Mouse (Mus musculus): ENCODE measurements around the gene Agbl1.
"Not testable (repeated sequence)": the region's sequence is repeated elsewhere in the genome, so short reads cannot be mapped to it uniquely, and the experiment has no call there.

Gene Agbl1

DNA sequence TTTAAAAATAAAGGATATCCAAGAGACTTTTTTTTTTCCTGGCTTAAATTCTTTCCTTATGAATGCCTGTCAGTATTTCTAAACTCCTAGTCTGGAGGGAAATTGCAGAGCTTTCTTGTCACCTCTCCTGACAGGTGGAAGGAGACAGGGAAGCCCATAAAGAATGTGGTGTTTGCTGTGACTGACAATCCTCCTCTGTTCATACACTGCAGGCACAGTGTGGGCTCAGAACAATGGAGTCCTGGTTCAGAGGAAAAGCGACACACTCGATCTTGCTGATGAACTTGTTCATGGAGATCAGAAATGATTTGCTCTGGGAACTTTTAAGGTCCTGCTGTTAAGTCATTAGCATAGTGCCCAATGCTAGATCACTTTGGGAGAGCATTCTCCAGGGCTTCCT is 368.1 kb downstream of the Agbl1 start:
- DNase-seq = no peak

- DNase-seq = no peak
Measured at GRCm38 (mm10) chr7:76600050-76600690, 370.5 kb downstream of the Agbl1 start.

GRCm38 (mm10) chr7:76629528-76629927 is 399.8 kb downstream of the Agbl1 start:
- DNase-seq = no peak

DNA sequence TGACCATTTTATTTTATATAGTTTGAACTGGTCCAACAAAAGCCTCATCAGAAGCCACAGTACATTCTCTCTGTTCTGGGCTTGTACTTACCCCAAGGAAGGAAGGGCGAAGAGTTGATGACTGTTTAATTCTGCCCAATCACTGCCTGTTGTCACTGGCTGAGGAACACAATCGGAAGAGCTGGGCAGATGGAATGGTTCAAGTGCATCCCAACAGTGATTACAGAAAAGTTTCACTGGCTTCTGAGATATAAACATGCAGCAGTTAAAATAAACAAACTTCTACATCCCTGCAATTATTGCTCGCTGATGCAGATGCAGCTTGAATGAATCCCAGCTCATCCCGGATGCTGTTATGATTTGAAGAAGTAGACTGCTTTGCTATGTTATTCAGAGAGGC is 421.3 kb downstream of the Agbl1 start:
- DNase-seq = no peak

DNA sequence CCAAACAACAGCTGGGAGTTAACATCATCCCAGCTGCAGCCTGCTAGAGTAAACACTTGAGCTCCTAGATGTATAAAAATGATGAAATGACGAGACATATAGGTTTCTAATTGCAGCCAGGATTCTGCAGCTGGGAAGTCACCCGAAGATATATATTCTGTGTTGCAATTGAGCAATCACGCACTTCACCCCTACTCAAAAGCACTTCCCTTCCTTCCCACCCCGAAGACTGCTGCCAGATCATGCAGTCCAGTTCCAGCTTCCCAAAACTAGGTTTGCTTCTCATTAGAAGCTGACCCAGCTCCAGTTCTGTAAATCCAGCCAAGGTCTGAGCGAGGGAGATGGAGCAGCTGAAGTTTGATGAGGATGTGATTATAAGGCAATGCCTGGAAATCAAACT is 431.4 kb downstream of the Agbl1 start:
- no peak for DNase-seq

DNA sequence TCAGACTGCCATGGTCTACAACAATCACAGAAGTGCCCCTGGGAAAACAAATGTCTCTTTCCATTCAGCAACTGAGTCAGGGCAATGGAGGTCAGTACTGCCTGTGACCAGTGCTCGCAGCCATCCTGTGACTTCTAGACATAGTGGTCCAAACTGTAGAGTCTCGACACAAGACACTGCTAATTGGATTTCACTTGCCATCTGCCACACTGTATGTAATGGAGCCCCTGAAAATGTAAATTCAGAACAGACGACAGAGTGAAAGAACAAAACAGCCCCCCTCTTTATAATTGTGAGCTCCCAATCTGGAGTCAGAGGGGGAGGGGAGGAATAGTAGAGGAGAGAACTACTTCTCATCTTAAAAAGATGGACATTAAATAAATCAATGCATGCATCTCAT is 445.2 kb downstream of the Agbl1 start:
- no peak for DNase-seq

DNA sequence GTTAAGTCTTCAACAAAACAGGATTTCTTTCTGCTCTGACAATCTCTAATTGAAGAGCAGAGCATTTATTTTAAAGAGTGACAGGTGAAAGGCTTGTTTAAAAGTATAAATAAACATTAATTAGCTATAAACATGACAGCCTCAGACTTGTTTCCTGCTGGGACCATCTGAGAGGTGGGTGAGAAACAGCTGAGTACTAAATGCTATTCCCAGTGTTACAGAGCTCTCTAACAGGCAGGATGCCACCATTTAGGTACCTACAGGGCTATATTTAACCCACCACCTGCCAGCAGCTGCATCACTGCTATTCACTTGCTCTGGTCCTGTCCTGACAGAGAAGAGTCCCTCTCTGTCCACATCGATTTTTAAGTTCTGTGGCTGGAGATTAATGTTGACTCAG is 471.5 kb downstream of the Agbl1 start:
- DNase-seq = no peak

DNA sequence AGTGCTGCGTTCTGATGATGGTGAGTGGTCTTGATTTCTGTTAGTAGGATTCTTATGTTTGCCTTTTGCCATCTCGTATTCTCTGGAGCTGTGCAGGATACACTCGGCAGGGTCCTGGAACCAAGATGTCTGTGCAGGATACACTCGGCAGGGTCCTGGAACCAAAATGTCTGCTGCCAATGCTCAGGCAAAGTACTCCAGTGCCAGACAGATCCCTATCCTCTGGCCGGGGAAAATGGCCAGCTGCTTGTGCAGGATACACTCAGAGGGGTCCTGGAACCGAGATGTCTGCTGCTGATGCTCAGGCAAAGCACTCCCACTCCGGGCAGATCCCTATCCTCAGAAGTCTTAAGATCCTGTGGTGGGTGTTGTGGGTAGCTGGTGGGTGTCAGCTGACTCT is 502.5 kb downstream of the Agbl1 start:
- DNase-seq = not testable (repeated sequence)

GRCm38 (mm10) chr7:76777237-76777855 is 547.7 kb downstream of the Agbl1 start:
- DNase-seq = no peak

GRCm38 (mm10) chr7:76780446-76780845 is 550.8 kb downstream of the Agbl1 start:
- no peak for DNase-seq

DNA sequence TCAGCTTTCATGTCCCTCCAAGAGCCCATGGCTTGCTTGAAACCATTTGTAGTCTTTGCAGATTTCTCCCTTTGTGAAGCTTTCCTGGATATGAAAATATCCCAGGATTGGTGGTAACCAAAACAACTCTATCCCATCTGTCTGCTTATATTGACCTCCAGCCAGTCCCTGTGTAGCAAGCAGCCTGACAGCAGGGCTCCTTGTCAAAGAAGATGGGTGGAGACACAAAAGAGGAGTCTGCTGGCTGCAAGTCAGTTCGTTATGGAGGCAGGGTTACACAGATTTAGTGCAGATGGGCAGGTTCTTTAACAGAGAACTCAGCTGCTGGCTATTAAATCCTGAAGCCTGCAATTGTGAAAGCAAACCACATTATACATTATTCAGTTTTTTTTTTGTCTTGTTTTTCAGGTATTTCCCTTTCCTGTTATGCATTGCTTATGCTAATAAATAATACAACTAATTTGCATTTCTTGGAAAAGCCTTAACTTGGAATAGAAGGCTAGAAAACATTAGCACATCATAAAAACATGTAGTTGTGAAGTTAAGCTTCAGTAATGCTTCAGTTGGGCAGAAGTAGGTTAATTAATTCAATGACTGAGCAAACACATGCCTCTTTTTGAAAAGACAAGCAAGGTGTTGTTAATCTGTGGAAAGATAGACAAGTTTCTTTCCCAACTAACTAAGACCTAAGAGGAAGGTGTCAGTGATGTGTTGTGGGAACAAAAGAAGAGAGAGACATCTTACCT is 559.0 kb downstream of the Agbl1 start:
- no peak for DNase-seq

DNA sequence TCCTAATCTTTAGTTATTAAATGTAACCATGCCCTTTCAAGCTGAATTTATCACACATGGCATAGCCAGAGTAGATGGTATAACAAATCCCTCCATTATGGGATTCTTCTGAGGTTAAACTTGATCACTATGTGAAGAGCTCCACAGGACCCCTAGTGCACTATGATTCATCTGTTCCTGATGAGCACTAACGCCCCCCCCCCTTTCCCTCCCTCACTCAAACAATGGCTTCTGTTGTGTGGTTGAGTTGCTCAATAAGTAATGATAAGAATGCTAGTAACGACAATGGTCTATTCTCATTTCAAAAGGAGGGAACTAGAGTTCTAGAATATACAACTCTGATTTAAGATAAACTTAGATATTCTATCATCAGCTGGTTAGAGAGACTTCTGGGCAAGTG is 560.4 kb downstream of the Agbl1 start:
- no peak for DNase-seq

DNA sequence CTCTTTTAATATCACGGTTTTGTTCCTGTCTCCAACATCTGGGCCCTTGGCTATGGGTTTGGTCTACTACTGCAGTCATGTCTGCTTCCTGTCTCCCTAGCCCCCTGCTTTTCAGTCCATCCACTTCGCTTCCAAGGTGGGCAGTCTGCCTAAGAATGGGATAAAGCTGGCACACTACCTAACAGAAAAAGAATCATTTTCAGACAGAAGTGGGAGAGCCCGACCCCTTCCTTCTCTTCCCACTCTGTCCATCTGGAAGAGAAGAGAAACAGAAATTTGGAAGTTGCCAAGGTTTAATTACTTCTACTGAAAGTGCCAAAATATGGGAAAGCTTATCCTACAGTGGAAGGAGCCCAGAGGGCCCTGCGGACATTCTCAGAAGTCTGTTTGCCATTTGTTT is 561.6 kb downstream of the Agbl1 start:
- DNase-seq = no peak

- no peak for DNase-seq
Measured at GRCm38 (mm10) chr7:76810003-76810402, 580.3 kb downstream of the Agbl1 start.

- no peak for DNase-seq
Measured at GRCm38 (mm10) chr7:76820571-76820970, 590.9 kb downstream of the Agbl1 start.

- DNase-seq = no peak
Measured at GRCm38 (mm10) chr7:76842146-76842545, 612.5 kb downstream of the Agbl1 start.

DNA sequence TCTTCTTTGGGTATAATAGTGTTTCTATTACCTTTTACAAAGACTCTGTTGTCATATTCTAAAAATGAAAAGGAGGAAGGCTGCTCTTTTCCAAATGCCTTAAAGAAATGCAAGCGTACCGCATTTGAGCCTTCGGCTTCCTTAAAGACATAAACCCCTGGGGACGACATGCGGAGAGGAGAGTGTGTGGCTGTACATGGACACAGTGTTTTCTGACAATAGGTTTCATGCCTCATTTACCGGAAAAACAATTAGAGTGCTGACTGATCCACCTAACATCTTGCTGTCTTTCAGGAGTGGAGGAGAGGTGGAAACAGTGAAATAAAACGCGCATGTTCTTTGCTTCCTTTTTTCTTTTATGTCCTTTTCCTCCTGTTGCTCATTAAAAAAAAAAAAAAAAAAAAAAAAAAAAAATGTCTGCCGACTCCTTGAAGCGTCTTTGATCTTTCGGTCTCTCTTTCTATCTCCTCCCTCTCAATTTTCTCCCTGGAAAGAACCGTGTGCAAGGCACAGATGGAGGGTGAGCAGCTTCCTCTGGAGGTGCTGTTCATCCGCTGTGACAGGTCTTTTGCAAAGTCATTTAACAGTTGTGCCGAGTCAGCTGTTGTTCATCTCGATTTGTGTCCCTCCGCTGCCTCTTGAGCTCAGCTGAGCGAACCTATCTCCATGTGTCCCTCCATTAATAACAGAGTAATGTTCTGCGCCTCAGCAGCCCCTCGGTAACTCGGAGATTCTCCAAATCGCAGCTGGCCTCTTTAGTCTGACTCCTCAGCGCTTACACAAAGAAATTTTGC is 659.9 kb downstream of the Agbl1 start:
- no peak for DNase-seq

DNA sequence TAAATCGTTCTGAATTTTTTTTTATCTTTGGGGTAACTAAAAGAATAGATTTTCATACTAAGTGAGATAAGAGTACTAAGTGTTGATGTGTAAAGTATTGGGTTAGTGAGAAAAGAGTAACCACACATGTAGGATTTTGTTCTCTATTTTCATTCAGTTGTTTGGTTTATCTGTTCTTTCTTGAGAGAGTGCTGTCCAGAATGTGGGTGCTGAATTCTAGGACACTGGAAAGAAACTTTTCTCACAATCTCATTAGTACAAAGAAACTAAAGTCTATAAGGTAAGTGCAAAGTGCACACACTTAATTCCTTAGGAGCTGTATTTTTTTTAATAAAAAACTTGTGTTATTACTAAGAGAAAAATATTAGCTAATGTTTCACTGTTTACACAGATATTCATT is 674.4 kb downstream of the Agbl1 start:
- DNase-seq = no peak

DNA sequence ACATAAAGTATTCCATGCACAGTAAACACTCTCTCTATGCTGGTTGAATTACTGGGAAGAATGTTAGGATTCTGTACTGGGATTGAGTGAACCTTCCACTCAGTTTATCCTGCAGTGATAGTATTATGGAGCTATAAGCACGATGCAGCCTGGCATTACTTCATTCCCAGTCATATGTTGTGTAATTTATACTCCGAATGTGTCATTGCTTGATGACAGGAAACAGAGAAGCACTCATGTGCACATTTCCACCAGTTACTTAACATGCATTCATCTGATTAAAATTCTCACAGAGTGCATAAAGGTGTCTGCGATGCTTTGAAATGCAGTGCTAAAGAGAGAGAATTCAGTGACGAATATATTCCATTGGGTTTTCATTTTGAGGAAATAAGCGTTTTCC is 682.0 kb downstream of the Agbl1 start:
- no peak for DNase-seq

- DNase-seq = no peak
Measured at GRCm38 (mm10) chr7:76918871-76919270, 689.2 kb downstream of the Agbl1 start.

DNA sequence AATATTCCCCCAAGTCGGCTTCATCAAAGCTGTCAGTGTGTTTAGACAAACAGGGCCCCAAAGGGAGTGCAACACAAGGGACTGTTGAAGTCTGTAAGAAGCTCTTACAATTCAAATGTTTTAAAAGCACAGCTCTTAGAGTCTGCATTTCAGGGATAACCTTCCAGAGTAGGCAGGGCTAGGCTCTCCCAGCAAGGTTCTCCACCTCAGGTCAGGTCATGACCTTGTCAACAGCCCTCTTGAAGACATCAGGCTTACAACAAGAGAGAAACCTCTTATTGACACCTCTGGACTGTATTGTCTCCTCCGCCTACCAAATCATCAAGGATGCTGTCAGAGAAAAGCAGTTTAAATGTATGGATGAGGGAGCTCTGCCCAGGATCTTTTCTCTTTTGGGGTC is 692.0 kb downstream of the Agbl1 start:
- no peak for DNase-seq

GRCm38 (mm10) chr7:76935219-76935618 is 705.5 kb downstream of the Agbl1 start:
- no peak for DNase-seq

DNA sequence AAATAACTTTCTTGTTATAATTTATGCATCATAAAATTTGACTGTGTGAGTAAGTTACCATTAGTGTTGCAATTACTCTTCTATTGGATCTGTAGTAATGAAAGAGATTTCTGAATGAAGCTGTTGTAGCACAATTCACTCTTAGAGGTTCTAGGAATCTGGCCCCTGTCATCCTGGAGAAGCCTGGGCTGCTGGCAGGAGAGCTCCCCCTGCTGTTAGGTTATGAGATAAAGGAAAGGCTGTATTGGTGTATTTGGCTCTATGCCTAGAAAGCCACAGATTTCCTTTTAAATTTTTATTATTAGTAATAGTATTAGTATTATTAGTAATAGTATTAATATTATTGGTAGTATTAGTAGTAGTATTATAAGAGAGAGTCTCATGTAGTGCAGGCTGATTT is 711.8 kb downstream of the Agbl1 start:
- DNase-seq = peak; percentile 13

DNA sequence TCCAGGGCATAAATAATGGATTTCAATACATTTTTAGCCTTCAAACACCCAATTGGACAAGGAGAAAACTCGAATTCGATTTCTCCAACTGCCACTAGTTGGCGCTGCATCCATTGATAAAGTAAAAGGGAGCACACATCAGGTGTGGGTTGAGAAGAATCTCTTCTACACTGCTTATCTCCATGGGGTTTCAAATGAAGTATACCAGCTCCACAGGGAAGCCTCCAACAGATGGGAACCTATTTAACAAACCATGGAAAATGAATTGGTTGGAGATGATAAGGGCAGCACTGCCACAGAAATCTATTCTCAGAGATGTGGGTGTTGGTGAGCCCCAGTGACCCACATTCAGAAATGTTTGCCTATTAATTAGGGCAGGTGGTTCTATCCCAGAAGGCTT is 741.6 kb downstream of the Agbl1 start:
- peak; percentile 38 for DNase-seq

All from thymus, postnatal 4 days (tissue).